Mouse (Mus musculus) heart, postnatal 0 days (tissue): ENCODE results near the gene Fbxo47. TPM values are rescaled to one million over a fixed set of nuclear protein-coding genes. Genes with fewer than 3 reads are reported as not detected.

Source experiments
- ATAC-seq: fragments of 200-750 bp; cut with Nextera tagmentation; 2 replicates; pipeline ENCODE4 v1.8.0; 2017; ENCODE audit warnings: low read depth, moderate number of reproducible peaks, moderate library complexity; ENCODE audit not compliant: insufficient read depth
- DNase-seq: peaks from one replicate; pipeline ENCODE4 v3.0.0-alpha.2; 2016; ENCODE audit warnings: low spot score
- H3K27ac ChIP-seq: fragments of 300-500 bp; sonication (generic); 2 replicates; pipeline ENCODE4 v1.5.1; 2014; ENCODE audit warnings: low read depth, mild to moderate bottlenecking
- H3K27me3 ChIP-seq: fragments of 300-500 bp; sonication (generic); 2 replicates; pipeline ENCODE4 v1.6.1; 2014; ENCODE audit warnings: low read length, mixed read lengths; ENCODE audit not compliant: control insufficient read depth, insufficient read depth
- H3K36me3 ChIP-seq: fragments of 300-500 bp; sonication (generic); replicated peaks from 2 replicates; pipeline ENCODE4 v1.6.1; 2014; ENCODE audit warnings: low read length, mixed read lengths; ENCODE audit not compliant: control insufficient read depth, insufficient read depth
- H3K4me1 ChIP-seq: fragments of 300-500 bp; sonication (generic); 2 replicates; pipeline ENCODE4 v1.6.1; 2014; ENCODE audit warnings: antibody characterized with exemption; ENCODE audit not compliant: control insufficient read depth, insufficient read depth
- H3K4me2 ChIP-seq: fragments of 300-500 bp; sonication (generic); 2 replicates; pipeline ENCODE4 v1.6.1; 2014; ENCODE audit warnings: low read depth, mild to moderate bottlenecking, low read length, moderate library complexity
- H3K4me3 ChIP-seq: fragments of 300-500 bp; sonication (generic); 2 replicates; pipeline ENCODE4 v1.5.1; 2014; ENCODE audit warnings: low read depth, low read length
- H3K9ac ChIP-seq: fragments of 300-500 bp; sonication (generic); replicated peaks from 2 replicates; pipeline ENCODE4 v1.6.1; 2014; ENCODE audit warnings: low read depth, low read length, mixed read lengths
- H3K9me3 ChIP-seq: fragments of 300-500 bp; sonication (generic); replicated peaks from 2 replicates; pipeline ENCODE4 v1.6.1; 2016; ENCODE audit warnings: low read length; ENCODE audit not compliant: control insufficient read depth
- CTCF ChIP-seq: IDR thresholded peaks from 2 replicates; pipeline ENCODE4 v1.5.1; 2016; ENCODE audit warnings: antibody characterized with exemption, control low read depth, low read depth
- EP300 ChIP-seq: IDR thresholded peaks from 2 replicates; pipeline ENCODE4 v1.6.1; 2016; ENCODE audit warnings: antibody characterized with exemption, low read depth
- WGBS: fragments of 180-500 bp; shearing (Covaris S2); extraction: QIAGEN DNeasy Blood & Tissue Kit; methylation state at CpG from one replicate; pipeline ENCODE4 v1.1.7; 2014; 5-methylcytosine and 5-hydroxymethylcytosine counted together
- polyA plus RNA-seq: library from polyadenylated mRNA; unstranded; fragments of >200 nt; fragmentation: Nextera tagmentation; extraction: Ambion mirVana; gene quantifications from 2 replicates; pipeline ENCODE4 v1.2.1, GENCODE M21; 2015
- total RNA-seq: library from RNA; depleted of rRNA; stranded (reverse); fragments of >200 nt; gene quantifications from 2 replicates; pipeline ENCODE4 v1.2.3, GENCODE M21; 2014; ENCODE audit warnings: low replicate concordance

Gene Fbxo47
- total and polyA plus RNA-seq, 2 experiments from 2014 or later = 0.63 to 9.9 TPM

DNA sequence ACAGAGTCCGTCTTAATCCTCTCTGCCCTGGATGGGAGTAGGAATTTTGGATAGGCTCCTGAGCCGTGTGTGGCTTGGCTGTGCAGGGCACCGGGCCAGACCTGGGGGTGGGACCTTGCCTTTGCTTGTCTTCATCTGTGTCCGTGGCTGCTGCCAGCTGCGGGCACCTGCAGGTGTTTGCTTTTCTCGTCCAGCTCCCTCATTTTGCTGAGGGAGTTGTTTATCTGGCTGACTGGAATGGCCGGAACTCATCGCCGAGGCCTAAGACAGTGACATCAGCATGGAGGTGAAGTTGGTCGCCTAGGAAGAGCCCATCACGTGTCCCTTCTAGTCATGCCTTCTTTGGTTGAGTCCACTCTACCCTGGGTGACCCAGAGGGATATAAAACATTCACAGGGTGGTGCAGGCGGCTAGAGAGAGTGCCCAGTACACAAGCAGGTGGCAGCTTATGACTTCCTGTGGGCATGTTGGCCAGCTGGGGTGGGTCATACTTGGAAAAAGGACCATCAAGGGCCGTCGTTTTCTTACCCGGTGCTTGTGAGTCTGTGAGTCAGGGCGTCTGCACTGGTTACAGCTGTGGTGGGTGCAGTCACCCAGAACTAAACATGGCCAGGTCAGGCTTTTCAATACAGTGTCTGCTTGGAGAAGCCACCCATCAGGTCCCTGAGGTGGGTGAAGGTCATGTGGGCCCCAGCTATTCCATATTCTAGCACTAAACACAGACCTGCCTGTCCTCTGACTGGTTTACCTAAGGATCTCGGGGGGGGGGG lies 70.0 kb downstream of the Fbxo47 start:
- Histone ChIP-seq H3K9ac (no peak overlapping the region), H3K27me3 (no peaks in the 10 kb centered on the region), H3K27ac (no peak overlapping the region), H3K9me3 (no peaks in the 10 kb centered on the region), H3K4me1 (peaks cover 70% of the 10 kb centered on the region), H3K4me2 (no peak overlapping the region), H3K36me3 (peaks cover 31% of the 10 kb centered on the region), H3K4me3 (no peak overlapping the region)
- DNase-seq = no peak
- no peak for TF ChIP-seq EP300
- TF ChIP-seq CTCF = no peak
- WGBS = 75% methylated on average over 17 of the region's 17 CpGs
- no peak for ATAC-seq

- TF ChIP-seq EP300 (no peak), CTCF (no peak)
- no peak overlapping the region for H3K9ac ChIP-seq
- H3K4me3 ChIP-seq = no peak overlapping the region
- peaks cover 31% of the 10 kb centered on the region for H3K36me3 ChIP-seq
- H3K27ac ChIP-seq = no peak overlapping the region
- DNase-seq (no peak), ATAC-seq (no peak)
- 50% methylated on average over 7 of the region's 7 CpGs for WGBS
- H3K9me3 ChIP-seq = no peaks in the 10 kb centered on the region
- no peak overlapping the region for H3K4me2 ChIP-seq
- peaks cover 70% of the 10 kb centered on the region for H3K4me1 ChIP-seq
- H3K27me3 ChIP-seq = no peaks in the 10 kb centered on the region
Observed at GRCm38 (mm10) chr11:97813085-97813484, 70.9 kb downstream of the Fbxo47 start.

DNA sequence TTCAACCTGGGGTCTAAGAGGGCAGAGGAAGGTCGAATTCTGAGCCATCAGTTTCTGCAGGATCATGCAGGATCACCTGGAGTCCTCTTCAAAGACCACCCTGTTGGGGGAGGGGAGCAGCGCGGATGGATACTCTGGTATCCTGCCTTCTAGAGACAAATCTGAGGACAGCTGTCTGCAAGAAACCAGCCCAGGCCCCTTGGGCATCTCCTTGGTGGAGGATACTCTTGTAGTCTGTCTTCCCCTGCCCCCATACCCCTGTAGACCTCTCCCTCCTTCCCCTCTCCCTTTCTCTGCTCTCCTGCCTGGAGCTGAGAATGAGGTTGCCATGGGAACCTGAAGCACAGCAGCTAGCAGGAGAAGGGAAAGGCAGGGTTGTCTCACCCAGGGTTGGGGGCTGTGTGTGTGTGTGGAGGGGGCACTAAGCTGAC lies 71.4 kb downstream of the Fbxo47 start:
- H3K9me3 ChIP-seq = no peaks in the 10 kb centered on the region
- ATAC-seq (no peak), DNase-seq (no peak)
- peaks cover 31% of the 10 kb centered on the region for H3K36me3 ChIP-seq
- no peaks in the 10 kb centered on the region for H3K27me3 ChIP-seq
- peaks cover 67% of the 10 kb centered on the region for H3K4me1 ChIP-seq
- WGBS = 62% methylated on average over 3 of the region's 3 CpGs
- TF ChIP-seq CTCF = no peak
- TF ChIP-seq EP300 = no peak
- no peak overlapping the region for H3K4me2 ChIP-seq
- H3K9ac ChIP-seq = no peak overlapping the region
- H3K4me3 ChIP-seq = no peak overlapping the region
- H3K27ac ChIP-seq = no peak overlapping the region

- Histone ChIP-seq H3K4me3 (no peak overlapping the region), H3K4me2 (no peak overlapping the region), H3K4me1 (peaks cover 63% of the 10 kb centered on the region), H3K9ac (no peak overlapping the region), H3K9me3 (no peaks in the 10 kb centered on the region), H3K27ac (no peak overlapping the region), H3K36me3 (peaks cover 37% of the 10 kb centered on the region), H3K27me3 (no peaks in the 10 kb centered on the region)
- DNase-seq = no peak
- TF ChIP-seq CTCF (no peak), EP300 (no peak)
- 53% methylated on average over 12 of the region's 13 CpGs for WGBS
- no peak for ATAC-seq
Observed at GRCm38 (mm10) chr11:97811569-97812362, 72.2 kb downstream of the Fbxo47 start.

DNA sequence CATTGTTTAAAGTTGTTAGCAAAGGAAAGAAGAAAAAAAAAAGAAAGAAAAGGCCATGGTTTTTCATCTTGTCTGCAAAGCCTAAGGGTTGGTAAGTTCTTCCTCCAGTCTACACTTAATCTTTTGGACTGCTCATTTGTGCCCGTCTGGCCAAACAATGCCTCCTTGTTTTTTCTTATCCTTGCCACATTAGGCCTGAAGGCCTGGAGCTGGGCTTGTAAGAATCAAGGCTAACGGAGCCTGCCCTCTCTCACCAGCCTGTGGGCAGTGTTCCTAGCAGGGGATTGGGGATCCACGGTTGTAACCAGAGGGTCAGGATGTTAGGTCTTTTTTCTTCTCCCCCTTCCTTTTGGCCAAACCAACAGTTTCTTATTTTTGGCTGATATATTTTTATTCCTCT lies 73.0 kb downstream of the Fbxo47 start:
- Histone ChIP-seq H3K9me3 (no peaks in the 10 kb centered on the region), H3K4me2 (no peak overlapping the region), H3K9ac (no peak overlapping the region), H3K27me3 (no peaks in the 10 kb centered on the region), H3K4me3 (no peak overlapping the region), H3K36me3 (peaks cover 33% of the 10 kb centered on the region), H3K27ac (no peak overlapping the region), H3K4me1 (peaks cover 63% of the 10 kb centered on the region)
- WGBS = 61% methylated on average over 3 of the region's 3 CpGs
- DNase-seq = no peak
- TF ChIP-seq CTCF (no peak), EP300 (no peak)
- ATAC-seq = no peak
